ENCODE assay signal across 20 mouse cellular contexts in the genomic region with DNA sequence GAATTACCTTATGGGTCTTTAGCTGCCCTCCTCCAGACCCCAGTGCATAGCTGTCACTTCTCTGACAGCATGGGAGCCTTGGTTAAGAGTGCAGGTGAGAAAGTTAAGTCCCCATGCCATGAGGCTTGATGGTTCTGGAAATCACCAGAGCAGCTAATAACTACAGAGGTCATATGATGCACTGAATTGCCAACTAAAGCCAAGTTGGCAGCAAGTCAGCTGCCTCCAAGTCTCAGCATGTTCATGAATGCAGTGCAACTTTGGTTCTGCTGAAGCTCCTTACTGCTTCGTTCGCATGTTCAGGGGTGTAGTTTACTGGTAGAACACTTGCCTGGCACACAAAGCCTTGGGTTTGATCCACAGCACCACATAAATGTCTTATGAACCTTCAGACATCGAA.
DNase-seq lines count a peak whose midpoint lies in the region; ATAC-seq and TF ChIP-seq lines count a peak whose summit lies in the region.
"Had no signal": no experiment of that assay in that cellular context is flagged by ENCODE, and none has a peak within 500 bp of the region (broad histone marks: within the 10 kb centered on the region; RNA-seq: fewer than 3 reads in every experiment).

No protein-coding gene starts in this region.

- TF ChIP-seq CTCF in layer of hippocampus, adult 2 months (conservative IDR thresholded peaks at IDR 0.05), result no peak

- H3K9me3 ChIP-seq in kidney, embryonic 14.5 days (ENCODE audit: control insufficient read depth, low read length), result no peaks in the 10 kb centered on the region
- H3K9me3 ChIP-seq: hindbrain, embryonic 15.5 days; limb, embryonic 15.5 days; liver, embryonic 15.5 days had no signal

- no peak overlapping the region for H3K4me2 ChIP-seq in kidney, embryonic 14.5 days (replicated peaks; ENCODE audit: low read depth, low read length)
- H3K4me2 ChIP-seq: hindbrain, embryonic 15.5 days; limb, embryonic 15.5 days; liver, embryonic 15.5 days; midbrain, embryonic 11.5 days had no signal

- peak; percentile 21 to 32 for DNase-seq in heart, postnatal 10 days
- DNase-seq in heart, adult 11 months, result no peak
- DNase-seq in kidney, adult 9 months, result peak; percentile 55
- DNase-seq in gonadal fat pad, adult 2 months (ENCODE audit: low read depth), result peak; percentile 44
- no peak for DNase-seq in lung, postnatal 4 days
- DNase-seq in layer of hippocampus, adult 2 months (ENCODE audit: low spot score in 2 of 2), result no peak
- DNase-seq: cerebellum, adult 8-10 months; gastrocnemius, postnatal 10 days; left cerebral cortex, postnatal 4 days; right cerebral cortex, adult 18-20 months; thymus, adult 18-20 months; thymus, postnatal 4 days had no signal

- H3K4me3 ChIP-seq in kidney, embryonic 14.5 days (ENCODE audit: low read length), result no peak overlapping the region
- no peak overlapping the region for H3K4me3 ChIP-seq in layer of hippocampus, adult 2 months
- H3K4me3 ChIP-seq: heart, adult 2 months; hindbrain, embryonic 15.5 days; limb, embryonic 15.5 days; liver, embryonic 15.5 days had no signal

- ATAC-seq in kidney, embryonic 14.5 days (ENCODE audit: low FRiP score, low TSS enrichment), result no peak
- ATAC-seq: forebrain, embryonic 14.5 days; lung, postnatal 0 days had no signal

- H3K4me1 ChIP-seq in kidney, embryonic 14.5 days (ENCODE audit: control insufficient read depth, insufficient read depth, low read length), result no peaks in the 10 kb centered on the region
- H3K4me1 ChIP-seq: hindbrain, embryonic 15.5 days; limb, embryonic 15.5 days; liver, embryonic 15.5 days had no signal

- no peaks in the 10 kb centered on the region for H3K27me3 ChIP-seq in kidney, embryonic 14.5 days (ENCODE audit: control insufficient read depth, insufficient read depth, low read length)
- H3K27me3 ChIP-seq: hindbrain, embryonic 15.5 days; limb, embryonic 15.5 days; liver, embryonic 15.5 days had no signal

- peaks cover 90% of the 10 kb centered on the region for H3K36me3 ChIP-seq in kidney, embryonic 14.5 days (ENCODE audit: control insufficient read depth, insufficient read depth, low read length)

- 90% methylated on average over 3 of the region's 3 CpGs for WGBS in kidney, embryonic 14.5 days

- H3K27ac ChIP-seq in kidney, embryonic 14.5 days (ENCODE audit: low read depth, low read length), result no peak overlapping the region
- H3K27ac ChIP-seq in layer of hippocampus, adult 2 months, result no peak overlapping the region
- H3K27ac ChIP-seq: heart, adult 2 months; hindbrain, embryonic 15.5 days; limb, embryonic 15.5 days; liver, embryonic 15.5 days had no signal

- H3K9ac ChIP-seq in kidney, embryonic 14.5 days (ENCODE audit: low read depth, low read length), result no peak overlapping the region
- H3K9ac ChIP-seq: hindbrain, embryonic 15.5 days; limb, embryonic 15.5 days; liver, embryonic 15.5 days had no signal

- intact Hi-C loops in heart, postnatal 10 days (cut with DNase I), result loop anchor here (5.0 to 10.0 kb wide), 2 partner anchors 65 to 128 kb away; no protein-coding TSS in a partner anchor

Comparison
In these comparisons a context has a peak if more than half of its experiments do, and no peak if none do; other contexts are left out.
1. DNase-seq: peak in heart, postnatal 10 days (2 of 2), kidney, adult 9 months (single experiment) and gonadal fat pad, adult 2 months (single experiment); none in heart, adult 11 months (single experiment), lung, postnatal 4 days (0 of 2) and layer of hippocampus, adult 2 months (0 of 2).